Mouse (Mus musculus): Measurements from ENCODE around the gene Adap2.
"Not testable (repeated sequence)": the region's sequence is repeated elsewhere in the genome, so short reads cannot be mapped to it uniquely, and the experiment has no call there.

Gene Adap2

DNA sequence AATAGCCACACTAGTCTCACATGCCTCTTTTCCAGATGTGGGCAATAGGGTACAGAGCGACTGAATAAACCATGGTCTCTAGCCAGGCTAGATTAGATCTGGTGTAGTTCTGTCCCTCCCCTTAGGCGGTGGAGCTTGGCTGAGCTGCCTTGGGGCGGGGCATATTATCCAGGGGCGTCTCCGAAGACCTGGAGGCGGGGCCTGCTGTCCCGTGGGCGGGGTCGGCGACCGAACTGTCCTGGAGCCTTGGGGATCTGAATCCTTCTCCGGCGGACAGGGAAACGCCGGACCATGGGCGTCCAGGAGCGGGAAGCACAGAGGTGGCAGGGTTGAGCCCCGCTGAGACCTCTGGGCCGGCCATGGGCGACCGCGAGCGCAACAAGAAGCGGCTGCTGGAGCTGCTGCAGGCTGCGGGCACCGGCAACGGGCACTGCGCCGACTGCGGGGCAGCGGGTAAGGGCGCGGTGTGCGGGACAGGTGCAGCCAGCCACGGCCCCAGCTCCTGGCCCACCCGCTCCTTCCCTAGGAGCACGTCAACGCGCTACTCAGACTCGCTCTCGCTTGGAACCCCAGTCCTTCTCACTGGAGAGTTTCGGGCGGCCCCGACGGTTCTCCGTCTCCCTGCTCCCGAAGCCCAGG is at the start of gene Adap2:
Adap2 (plus strand) TSS at position 249 of the 639 bp plus-strand sequence.
- peak; percentile 85 for DNase-seq (ENCODE audit: low spot score)

DNA sequence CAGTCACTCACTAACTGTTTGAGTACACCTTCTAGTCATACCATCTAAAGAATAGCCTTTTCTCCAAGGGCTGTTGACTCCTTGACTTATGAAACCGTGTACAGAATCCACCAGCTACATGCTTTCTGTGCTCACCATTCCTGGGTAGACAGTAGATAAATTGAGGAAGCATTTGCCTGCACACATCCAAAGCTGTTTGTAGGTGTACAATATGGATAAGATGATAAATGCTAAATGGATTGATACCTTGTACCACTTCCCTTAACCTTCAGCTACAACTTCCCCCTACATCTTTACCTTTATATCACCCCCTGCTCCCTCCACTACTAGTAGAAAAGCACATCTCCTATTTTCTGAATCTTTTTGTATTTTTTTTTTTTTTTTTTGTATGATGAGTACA is 49.5 kb upstream of the Adap2 start:
- DNase-seq (ENCODE audit: low spot score) = no peak

DNA sequence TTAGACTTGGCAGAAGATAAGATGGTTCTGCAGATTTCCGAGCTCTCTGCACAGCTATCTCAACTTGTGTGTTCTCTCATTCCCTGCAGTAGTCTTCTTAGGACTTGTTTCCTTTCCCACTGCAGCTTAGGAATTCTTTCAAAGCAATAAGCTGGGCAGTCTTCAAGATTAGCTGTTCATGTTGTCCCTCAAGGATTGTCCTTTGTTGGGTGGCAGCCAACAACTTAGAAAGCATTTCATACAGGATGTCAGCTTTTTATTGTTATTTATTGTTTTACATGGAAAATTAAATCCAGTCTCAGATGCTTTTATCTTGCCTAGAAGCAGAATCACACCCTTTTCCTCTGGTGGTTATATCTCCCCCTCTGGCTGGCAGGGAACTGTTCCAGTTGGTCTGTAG is 37.5 kb upstream of the Adap2 start:
- DNase-seq (ENCODE audit: low spot score) = no peak

DNA sequence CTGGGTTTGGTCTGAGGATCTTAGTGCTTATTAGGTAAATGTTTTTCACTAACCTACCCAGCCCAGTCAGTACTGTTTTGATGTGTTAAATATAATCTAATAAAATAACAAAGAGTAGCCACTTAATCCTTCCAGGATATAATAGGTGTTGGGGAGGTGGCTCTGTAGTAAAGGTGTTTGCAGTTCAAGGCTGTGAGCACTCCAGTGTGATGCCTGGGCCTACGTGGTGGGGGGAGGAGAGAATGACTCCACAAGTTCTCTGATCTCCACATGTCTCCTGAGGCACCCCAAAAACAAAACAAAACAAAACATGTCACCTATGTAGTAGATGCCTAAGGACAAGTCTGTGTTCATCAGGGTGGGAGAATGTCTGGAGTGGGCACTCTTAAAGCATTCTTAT is 21.9 kb upstream of the Adap2 start:
- DNase-seq (ENCODE audit: low spot score) = no peak

DNA sequence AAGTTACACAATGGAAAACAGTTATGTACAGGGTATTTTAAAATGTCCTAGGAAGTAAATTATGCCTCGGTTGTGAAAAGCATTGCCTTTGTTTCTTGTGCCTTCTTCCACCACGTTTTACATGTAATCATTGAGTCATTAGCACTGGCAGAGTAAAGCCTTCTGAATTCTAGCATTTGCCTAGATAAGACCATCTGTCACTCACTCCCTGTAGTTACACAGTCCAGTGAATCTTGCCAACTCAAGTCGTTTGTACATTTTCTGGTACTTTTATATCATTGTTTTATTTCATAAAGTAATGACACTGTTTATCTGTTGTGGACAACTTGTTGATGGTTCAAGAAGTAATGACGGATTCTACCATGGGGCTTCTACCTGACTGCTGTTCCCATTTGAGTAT is 19.2 kb upstream of the Adap2 start:
- DNase-seq (ENCODE audit: low spot score) = no peak

DNA sequence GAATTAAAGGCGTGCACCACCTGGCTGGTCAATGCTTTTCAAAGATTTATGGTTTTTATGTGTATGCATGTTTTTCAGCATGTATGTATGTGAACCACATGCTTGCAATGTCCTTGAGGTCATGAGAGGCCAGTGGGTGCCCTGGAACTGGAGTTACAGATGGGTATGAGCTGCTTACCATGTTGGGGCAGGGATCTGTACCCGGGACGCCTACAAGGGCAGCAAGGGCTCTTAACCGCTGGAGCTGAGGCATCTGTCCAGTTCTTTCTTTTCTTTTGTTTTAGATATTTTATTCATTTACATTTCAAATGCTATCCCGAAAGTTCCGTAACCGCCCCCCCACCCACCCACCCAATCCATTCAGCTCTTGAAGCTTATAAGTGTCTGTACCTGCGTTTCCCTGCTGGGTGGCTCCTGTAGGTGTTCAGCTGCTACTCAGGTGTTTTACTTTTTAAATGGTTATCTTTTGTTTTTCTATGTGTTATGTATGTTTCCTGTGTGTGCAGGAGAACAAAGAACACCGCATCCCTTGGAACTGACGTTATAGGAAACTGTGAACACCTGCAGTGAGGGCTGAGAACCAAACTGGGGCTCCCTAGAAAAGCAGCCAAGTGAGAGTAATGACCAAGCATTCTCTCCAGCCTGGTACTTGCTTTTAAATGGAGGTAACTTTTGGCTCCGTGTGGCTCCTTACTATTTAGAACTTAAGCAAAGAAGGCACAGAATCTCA is 17.8 kb upstream of the Adap2 start:
- no peak for DNase-seq (ENCODE audit: low spot score)

DNA sequence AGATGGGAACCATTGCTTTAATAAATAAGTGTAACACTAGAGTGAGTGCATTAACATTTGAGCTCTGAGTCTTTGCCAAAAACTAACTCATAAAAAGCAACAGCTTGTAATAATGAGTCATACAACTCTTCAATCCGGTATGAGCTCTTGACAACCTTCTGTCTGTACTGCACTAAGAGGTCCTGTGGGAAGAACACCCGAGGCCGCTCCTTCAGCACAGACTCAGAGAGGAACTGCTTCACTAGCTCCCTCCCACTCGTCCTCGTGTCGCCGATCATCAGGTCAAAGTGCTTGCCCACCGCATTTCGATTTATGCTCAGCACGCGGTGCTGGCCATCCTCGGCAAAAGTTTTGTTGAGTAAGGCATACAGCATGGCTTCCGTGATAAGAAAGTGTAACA is 17.1 kb upstream of the Adap2 start:
- no peak for DNase-seq (ENCODE audit: low spot score)

DNA sequence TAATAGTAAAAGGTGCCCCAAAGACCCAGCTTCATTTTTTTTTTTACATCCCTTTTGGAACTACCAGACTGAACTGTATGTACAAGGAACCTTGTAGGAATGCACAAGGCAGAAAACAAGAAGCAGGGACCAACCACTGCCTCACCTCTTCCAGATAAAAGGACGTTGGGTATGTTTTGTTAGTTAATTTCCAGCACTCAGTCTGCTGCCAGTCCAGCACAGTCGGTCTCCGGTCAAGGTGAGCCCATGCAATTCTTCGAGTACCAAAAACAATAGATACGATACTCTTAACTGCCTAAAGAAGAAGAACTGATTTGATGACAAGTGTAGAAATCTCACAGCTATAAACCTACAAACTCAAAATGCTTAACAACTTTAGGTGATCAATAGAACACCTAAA is 16.1 kb upstream of the Adap2 start:
- DNase-seq (ENCODE audit: low spot score) = no peak

DNA sequence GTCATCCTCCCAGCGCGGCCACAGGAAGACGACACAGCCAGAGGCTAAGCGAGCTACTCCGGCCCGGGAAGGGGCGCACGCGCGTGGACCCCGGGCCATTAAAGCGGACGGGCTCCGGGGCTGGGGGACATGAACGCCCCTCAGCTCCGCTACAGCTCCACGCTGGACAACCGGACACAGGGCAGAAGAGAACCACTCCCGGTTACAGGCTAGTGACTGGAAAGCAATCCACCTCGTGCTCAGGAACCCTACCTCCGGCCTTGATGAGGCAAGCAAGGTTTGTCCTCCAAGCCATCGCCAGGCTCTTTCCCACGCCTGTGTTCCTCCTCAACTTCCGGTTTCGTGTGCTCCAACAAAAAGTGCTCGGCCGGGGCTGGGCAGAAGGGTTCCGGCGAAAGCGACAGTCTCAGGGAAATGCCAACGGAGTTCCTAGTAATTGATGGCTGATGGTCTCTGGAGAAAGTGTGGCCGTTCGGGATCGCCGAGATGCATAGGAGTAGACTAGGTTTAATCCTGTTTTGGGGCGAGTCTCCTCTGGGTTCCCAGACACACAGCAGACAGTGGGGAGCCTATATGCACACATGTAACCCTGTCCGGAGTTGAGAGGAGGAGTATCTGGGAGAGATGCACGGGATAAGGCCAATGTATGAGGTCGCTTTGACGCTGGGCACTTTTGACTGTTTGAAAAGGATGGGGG is 11.9 kb upstream of the Adap2 start, which contains the start of gene Tefm:
Tefm (minus strand) TSS at position 351 of the 697 bp plus-strand sequence.
- DNase-seq (ENCODE audit: low spot score) = peak; percentile 63

DNA sequence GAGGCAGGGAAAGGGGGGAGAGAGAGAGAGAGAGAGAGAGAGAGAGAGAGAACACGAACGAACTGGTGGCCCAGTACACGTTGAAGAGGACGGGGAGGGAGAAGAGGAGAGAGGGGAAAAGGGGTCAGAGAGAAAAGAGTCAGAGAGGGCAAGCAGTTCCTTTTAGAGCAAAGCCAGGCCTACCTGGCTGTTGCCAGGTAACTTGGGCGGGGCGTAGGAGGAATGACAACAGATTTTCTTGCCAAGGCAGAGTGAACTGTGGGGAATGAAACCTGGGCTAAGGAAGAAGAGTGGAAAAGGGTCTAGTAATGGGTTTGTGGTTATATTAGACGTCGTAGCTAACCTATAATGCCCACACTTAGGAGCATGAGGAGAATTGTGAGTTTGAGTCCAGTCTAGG is 11.0 kb upstream of the Adap2 start:
- no peak for DNase-seq (ENCODE audit: low spot score)

DNA sequence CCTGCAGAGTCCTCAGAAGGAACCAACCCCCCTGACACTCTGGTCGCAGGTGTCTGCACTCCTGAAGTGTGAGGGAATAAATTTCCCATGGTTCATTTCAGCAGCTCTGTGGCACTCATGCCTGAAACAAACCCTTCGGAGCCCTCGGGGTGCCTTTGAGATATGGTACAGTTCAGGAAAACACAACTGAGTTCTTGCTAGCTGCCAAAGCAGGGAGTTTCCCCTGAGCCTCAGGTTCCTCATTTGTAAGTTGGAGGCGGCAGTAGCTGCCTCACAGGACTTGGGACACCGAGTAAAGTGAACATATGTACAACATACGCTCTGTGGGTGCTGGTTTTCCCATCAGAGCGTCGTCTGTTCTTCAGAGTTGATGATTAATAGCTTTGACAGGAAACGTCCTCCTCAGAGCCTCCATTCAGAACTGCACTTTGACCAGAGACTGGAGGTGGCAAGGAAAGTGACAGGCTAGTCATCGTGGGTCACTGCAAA is 8.1 kb upstream of the Adap2 start:
- DNase-seq (ENCODE audit: low spot score) = no peak

DNA sequence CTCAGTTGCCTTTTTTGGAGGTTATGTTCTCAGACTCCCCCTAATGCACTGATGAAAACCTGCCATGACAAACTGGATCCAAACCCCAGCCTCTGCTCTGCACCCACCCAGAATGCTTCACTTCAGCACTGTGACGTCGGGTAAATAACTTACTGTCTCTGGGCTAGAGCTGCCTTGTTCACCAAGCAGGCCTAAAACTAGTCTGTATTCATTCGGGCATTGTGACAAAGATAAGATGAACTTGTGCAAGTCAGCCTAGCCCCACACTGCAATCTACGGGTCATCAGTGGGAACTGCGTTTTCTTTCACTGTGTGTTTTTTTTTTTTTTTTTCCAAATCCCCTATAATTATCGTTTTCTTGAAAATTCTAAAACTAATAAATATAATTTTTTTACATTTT is 6.2 kb upstream of the Adap2 start:
- no peak for DNase-seq (ENCODE audit: low spot score)

DNA sequence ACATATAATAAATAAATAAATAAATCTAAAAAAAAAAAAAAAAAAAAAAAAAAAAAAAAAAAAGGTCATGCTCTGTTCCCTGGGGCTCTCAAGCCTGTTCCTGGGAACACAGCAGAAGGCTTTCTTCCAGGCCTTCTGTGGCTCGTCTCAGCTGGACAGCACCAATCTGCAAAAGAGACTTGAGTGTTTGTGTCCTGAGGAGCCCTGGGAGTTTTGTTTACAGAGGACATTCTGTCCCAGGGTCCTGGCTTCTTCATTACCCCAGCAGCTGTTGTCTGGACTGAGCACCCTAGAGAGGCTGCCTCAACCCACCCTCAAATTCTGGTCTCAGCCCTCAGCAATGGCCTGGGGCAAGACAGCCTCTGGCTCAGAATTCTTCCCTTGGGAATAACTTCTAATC is 5.6 kb upstream of the Adap2 start:
- no peak for DNase-seq (ENCODE audit: low spot score)

DNA sequence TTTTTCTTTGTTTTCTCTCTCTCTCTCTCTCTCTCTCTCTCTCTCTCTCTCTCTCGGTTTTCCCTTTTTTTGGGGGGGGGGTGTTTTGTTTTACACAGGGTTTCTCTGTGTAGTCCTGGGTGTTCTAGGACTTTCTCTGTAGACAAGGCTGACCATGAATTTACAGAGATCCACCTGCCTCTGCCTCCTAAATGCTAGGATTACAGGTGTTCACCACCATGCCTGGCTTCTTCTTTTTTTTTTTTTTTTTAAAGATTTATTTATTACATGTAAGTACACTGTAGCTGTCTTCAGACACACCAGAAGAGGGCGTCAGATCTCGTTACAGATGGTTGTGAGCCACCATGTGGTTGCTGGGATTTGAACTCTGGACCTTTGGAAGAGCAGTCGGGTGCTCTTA is 4.9 kb upstream of the Adap2 start:
- DNase-seq (ENCODE audit: low spot score) = not testable (repeated sequence)

DNA sequence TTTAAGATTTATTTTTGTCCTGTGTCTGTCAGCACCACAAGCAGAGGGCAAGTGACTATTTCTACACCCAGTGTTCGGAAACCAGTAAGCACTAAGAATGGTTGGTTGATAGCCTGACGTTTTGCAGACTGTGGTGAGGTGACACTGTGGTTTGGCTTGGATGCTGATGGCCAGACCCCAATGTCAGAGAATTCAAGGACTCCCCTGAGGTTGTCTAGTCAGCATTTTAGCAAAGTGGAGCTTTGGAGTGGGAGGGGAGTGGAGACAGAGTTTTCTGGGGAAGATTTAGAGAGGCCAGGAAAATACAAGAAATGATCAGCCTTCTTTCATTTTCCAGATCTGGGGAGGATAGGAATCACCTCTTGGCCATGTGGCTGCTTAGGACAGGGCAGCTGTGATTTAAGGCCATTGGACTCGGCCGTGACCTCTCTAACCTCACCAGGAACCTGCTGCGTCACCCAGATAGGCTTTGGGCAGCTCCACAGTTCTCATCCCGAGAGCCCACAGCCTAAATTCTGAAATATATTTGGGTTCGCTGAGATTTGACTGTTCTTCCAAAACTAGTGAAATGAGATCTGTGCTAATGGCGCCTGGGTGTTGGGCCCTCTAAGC is 4.4 kb upstream of the Adap2 start:
- no peak for DNase-seq (ENCODE audit: low spot score)

DNA sequence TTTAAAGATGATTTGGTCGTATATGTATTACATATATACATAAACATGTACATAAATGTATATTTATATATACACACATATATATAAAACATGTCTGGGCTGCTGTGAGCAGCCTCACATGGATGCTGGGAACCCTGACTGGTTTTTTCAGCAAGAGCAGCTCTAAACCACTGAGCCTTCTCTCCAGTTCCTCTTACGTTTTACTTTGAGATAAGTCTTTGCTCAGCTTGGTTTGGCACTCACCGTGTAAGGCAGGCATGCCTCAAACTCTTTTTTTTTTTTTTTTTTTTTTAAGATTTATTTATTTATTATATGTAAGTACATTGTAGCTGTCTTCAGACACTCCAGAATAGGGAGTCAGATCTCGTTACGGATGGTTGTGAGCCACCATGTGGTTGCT is 3.3 kb upstream of the Adap2 start:
- DNase-seq (ENCODE audit: low spot score) = no peak

DNA sequence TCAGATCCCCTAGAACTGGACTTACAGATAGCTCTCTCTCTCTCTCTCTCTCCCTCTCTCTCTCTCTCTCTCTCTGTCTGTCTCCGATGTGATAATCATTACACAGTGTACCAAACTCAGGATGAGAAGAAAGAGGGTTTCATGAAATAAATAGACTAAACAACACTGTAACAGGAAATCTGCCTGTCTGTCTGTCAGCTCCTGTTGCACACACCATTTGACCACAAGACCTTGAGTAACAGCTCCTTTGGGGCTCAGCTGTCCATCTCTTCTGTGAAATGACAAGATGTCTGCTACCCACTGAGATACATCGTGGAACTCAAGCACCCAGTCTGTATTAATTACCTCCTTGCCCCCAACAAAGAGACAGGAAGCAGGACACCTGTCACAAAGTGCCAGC is 2.4 kb upstream of the Adap2 start:
- no peak for DNase-seq (ENCODE audit: low spot score)

DNA sequence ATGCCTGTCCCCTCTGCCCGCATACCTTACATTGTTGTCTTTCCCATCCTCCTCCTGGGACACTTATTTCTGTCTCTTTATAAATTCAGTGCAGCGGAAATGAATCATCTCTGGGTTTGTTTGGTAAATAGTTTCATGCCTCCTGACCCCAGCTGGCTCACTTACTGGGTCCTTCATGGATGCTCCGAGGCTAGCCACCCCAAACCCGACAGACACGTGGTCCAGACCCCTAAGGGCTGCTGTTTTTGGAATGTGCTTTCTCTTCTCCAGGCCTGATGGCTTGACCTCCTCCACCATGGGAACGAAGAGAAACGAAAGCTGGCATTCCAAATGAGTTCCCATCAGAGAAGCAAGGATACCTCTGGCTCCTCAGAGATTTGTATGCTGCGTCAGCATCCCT is 1.5 kb upstream of the Adap2 start:
- no peak for DNase-seq (ENCODE audit: low spot score)

DNA sequence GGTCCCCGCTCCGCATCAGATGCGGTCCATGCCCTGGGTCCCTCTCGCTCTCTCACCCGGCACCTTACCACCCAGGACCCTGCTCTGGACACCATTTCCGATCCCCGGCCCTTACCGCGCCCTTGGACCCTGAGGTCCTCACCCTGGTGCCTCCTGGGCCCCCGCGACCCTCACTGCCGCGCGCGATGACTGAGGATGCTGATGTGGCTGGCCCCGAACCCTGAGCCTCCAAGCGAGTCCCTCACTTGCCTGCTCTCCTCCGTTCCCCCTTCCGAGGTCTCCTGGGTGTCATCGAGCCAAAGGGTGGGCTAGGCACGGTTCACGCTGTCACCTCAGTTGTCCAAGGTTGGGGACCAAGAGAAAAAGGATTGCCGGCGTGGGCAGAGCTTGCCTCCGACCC is 596 bp downstream of the Adap2 start:
- no peak for DNase-seq (ENCODE audit: low spot score)

DNA sequence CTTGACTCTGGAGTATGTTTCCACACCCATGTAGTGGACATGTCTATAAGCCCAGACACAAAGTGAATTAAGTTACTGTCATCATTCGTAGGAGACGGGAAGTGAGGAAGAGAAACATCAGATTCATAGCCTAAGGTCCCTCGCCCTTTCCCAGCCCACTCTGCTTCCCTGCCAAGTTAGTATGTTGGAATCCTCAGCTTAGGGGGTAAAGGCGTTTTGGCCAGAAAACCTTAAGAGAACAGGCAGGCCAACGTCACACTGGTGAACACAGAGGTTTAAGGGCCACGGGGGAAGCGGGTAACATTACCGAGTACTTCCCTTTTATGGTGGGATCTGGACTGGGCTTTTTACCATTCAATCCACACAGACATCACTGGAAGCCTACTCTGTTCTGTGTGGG is 1.6 kb downstream of the Adap2 start:
- no peak for DNase-seq (ENCODE audit: low spot score)

DNA sequence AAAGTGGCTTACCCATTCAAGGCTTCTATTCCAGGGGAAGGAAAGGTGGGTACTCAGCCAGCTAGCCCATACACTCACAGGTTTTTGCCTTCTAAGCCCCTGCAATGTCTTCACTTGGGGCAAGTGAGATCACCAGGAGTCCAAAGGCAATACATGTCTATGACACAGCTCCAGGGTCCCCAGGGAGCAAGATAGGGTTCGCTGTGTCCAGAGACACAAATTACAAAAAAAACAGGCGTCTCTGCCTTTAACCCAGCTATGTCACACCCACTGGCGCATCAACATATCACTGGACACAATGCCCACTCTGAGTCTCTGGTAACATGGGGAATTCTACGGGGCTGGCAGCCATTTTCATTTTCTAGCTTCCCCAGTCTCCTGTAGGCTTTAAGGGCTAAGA is 2.1 kb downstream of the Adap2 start:
- no peak for DNase-seq (ENCODE audit: low spot score)

DNA sequence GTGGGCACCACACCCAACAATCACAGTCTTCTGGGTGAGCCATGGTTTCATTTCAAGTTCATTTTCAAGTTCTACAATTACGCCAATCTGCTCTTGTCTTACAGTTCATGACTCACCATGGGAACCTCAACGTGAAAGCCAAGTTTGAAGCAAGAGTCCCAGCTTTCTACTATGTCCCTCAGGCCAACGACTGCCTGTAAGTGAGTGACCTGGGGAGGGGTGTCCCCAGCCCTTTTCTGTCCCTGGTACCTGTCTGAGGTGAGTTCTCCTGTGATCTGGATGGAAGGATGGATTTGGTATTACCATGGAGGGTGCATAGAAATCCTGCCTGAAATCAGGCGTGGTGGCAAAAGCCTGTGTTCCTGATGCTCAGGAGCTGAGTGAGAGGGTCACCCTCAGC is 2.9 kb downstream of the Adap2 start:
- DNase-seq (ENCODE audit: low spot score) = no peak

DNA sequence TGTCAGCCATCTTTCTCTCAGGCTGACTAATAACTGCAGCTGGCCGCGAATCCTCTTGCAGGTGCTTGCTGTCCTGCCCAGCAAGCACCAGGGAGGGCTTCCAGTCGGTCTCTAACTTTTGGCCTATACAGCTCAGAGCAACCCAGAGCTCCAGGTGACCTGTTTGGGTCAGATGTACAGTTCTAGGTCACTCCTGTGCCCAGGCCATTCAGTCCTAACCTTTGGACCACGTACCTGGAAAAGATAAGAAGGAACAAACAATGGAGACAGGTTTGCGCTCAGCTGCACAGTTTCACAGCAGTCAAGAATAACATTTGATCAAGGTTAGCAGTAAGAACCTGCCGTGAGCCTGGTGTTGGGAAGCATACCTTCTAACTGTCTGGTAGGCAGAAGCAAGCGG is 5.1 kb downstream of the Adap2 start:
- DNase-seq (ENCODE audit: low spot score) = no peak
